ENCODE assay signal across 22 mouse cellular contexts in the genomic region with DNA sequence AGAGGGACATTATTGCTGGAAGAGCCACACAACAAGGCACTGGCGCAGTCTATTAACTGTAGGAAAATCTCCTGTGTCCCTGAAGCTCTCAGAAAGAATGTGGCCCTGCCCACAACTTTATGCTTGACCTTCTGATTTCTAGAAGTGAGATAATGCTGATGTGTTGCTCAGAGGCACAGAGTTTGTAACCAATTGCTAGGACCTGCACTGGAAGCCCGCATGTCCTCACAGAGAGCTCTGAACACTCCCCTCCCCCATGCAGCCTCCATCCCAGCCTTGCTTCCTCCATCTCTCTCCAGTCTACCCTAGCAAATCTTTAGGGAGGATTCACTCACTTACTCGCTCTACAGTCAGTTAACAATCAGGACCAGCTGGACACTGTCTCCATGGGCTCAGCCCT.
DNase-seq lines count a peak whose midpoint lies in the region; ATAC-seq lines count a peak whose summit lies in the region.
"Had no signal": no experiment of that assay in that cellular context is flagged by ENCODE, and none has a peak within 500 bp of the region (broad histone marks: within the 10 kb centered on the region; RNA-seq: fewer than 3 reads in every experiment).

No protein-coding gene starts in this region.

- H3K4me2 ChIP-seq in lung, embryonic 15.5 days = no peak overlapping the region
- H3K4me2 ChIP-seq in kidney, embryonic 15.5 days = no peak overlapping the region
- H3K4me2 ChIP-seq: forebrain, embryonic 13.5 days; hindbrain, embryonic 13.5 days had no signal

- peaks cover 37% of the 10 kb centered on the region for H3K4me1 ChIP-seq in lung, embryonic 15.5 days
- H3K4me1 ChIP-seq in kidney, embryonic 15.5 days = peaks cover 7% of the 10 kb centered on the region; the same call in 1 of the 2 replicates
- H3K4me1 ChIP-seq: heart, embryonic 10.5 days had no signal

- 70% methylated on average over 3 of the region's 3 CpGs for WGBS in lung, embryonic 15.5 days
- 67% methylated on average over 3 of the region's 3 CpGs for WGBS in kidney, embryonic 15.5 days

- H3K27ac ChIP-seq in lung, embryonic 15.5 days = peak overlapping the region; percentile 1; the same call in 1 of the 2 replicates
- H3K27ac ChIP-seq in kidney, embryonic 15.5 days = no peak overlapping the region
- H3K27ac ChIP-seq: embryonic facial prominence, embryonic 10.5 days; forebrain, embryonic 13.5 days; heart, embryonic 10.5 days; hindbrain, embryonic 13.5 days; hindbrain, postnatal 0 days had no signal

- H3K9ac ChIP-seq in lung, embryonic 15.5 days = no peak overlapping the region
- no peak overlapping the region for H3K9ac ChIP-seq in kidney, embryonic 15.5 days
- H3K9ac ChIP-seq: forebrain, embryonic 13.5 days; forebrain, postnatal 0 days; hindbrain, embryonic 13.5 days had no signal

- no peaks in the 10 kb centered on the region for H3K36me3 ChIP-seq in lung, embryonic 15.5 days
- no peaks in the 10 kb centered on the region for H3K36me3 ChIP-seq in kidney, embryonic 15.5 days
- H3K36me3 ChIP-seq: embryonic facial prominence, embryonic 10.5 days; heart, embryonic 10.5 days; hindbrain, embryonic 13.5 days had no signal

- H3K4me3 ChIP-seq in lung, embryonic 15.5 days = no peak overlapping the region
- no peak overlapping the region for H3K4me3 ChIP-seq in kidney, embryonic 15.5 days (replicated peaks)
- H3K4me3 ChIP-seq: embryonic facial prominence, embryonic 10.5 days; forebrain, embryonic 13.5 days; heart, embryonic 10.5 days; hindbrain, embryonic 13.5 days had no signal

- no peaks in the 10 kb centered on the region for H3K9me3 ChIP-seq in lung, embryonic 15.5 days
- H3K9me3 ChIP-seq in kidney, embryonic 15.5 days (replicated peaks) = no peaks in the 10 kb centered on the region
- H3K9me3 ChIP-seq: embryonic facial prominence, embryonic 10.5 days; forebrain, embryonic 13.5 days; heart, embryonic 10.5 days; hindbrain, embryonic 13.5 days had no signal

- no peak for DNase-seq in lung, adult 18-20 months
- peak; percentile 47 for DNase-seq in adrenal gland, adult 8-10 months
- DNase-seq in adrenal gland, postnatal 25 days = peak; percentile 45
- peak; percentile 49 for DNase-seq in testis, postnatal 14 days (ENCODE audit: low spot score)
- no peak for DNase-seq in right cerebral cortex, postnatal 25 days
- DNase-seq: cerebellum, adult 18-20 months; cerebellum, adult 9-11 months; cerebellum, postnatal 36 days; forebrain, postnatal 0 days; gastrocnemius, postnatal 25 days; heart, adult 11 months; heart, postnatal 10 days had no signal

- H3K27me3 ChIP-seq in lung, embryonic 15.5 days = no peaks in the 10 kb centered on the region
- no peaks in the 10 kb centered on the region for H3K27me3 ChIP-seq in kidney, embryonic 15.5 days
- H3K27me3 ChIP-seq: CH12.LX; forebrain, embryonic 13.5 days; hindbrain, embryonic 13.5 days; Patski had no signal

- no peak for ATAC-seq in lung, embryonic 15.5 days (ENCODE audit: borderline replicate concordance, extremely low read depth, low FRiP score, low TSS enrichment)
- ATAC-seq in kidney, embryonic 15.5 days (replicated peaks; ENCODE audit: low FRiP score) = no peak
- ATAC-seq: activated CD4-positive, CD25-positive, alpha-beta regulatory T cell, adult 4 months; forebrain, embryonic 13.5 days; hindbrain, postnatal 0 days; Patski had no signal

Comparison
In these comparisons a context has a peak if more than half of its experiments do, and no peak if none do; other contexts are left out.
1. DNase-seq: peak in adrenal gland, adult 8-10 months (single experiment), adrenal gland, postnatal 25 days (single experiment) and testis, postnatal 14 days (single experiment); none in lung, adult 18-20 months (0 of 2) and right cerebral cortex, postnatal 25 days (single experiment).